Mouse (Mus musculus) left cerebral cortex, postnatal 4 days (tissue): ENCODE results near the gene Gm20403. TPM values are rescaled to one million over a fixed set of nuclear protein-coding genes. Genes with fewer than 3 reads are reported as not detected.
A peak's percentile ranks its signal among the peaks of the same experiment; 100 is the strongest.
"Not testable (repeated sequence)": the region's sequence is repeated elsewhere in the genome, so short reads cannot be mapped to it uniquely, and the experiment has no call there.

Experiments
- DNase-seq: peaks from one replicate; pipeline ENCODE4 v3.0.0-alpha.2; 2022
- intact Hi-C: fragments of 180-260 bp; cut with DNase I; formaldehyde crosslinking; loops from one replicate; pipeline ENCODE4 v1.15.1; 2025
- total RNA-seq, 2 experiments: library from RNA; stranded (reverse); gene quantifications; 2 replicates each; pipeline ENCODE4 v1.2.3; 2021

Gene Gm20403
- total RNA-seq, result not detected

DNA sequence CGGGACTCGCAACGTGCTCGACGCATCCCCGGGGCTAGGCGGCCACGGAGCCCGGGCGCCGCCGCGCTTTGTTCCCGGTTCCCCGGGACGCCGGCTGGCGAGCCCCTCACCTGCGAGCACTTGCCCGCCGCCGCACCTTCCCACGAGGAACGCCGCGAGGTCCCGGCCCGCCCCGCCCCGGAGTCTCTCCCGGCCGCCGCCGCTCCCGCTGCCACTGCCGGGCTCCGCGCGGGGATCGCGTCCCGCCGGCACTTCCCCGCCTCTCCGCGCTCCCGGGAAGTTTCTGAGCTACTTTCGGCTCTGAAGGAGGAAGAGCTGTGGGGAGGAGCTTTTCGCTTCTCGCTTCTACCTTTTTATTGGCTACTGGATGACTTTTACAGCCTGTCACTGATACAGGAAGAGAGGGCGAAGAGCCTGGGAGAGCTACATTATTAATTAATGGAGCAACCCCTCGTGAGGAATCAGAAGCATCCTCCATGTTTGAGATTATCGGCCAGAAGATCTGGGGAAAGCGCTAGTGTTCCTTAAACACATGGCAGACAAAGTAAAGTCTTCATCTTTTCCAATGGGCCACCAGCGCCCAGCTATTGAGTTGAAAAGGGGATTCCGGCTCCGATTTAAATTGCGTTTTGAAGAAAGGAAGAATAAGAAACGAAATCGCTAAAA, at the start of gene Gm20403:
Gm20403 (minus strand) TSS at position 478 of the 666 bp plus-strand sequence.
- DNase-seq, result peak; percentile 46
- intact Hi-C loops, result loop anchor here (10.0 kb wide), 1 partner anchor 151 kb away; no protein-coding TSS in a partner anchor

DNA sequence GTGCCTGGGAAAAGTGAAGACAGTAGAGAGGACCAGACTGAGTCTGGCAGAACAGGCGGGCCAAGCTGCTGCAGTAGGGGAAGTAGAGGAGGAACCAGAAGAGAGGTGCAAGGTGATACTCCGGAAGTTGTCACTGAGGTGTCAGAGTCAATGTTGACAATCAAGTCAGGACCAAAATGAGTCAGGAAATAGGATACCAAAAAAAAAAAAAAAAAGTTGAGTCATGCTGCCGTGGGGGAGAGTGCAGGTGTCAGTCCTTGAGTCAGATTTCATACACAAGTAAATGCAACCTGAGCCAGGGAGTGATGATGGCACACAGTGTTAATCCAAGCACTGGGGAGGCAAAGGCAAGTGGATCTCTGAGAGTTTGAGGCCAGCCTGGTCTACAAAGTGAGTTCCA, 40.8 kb upstream of the Gm20403 start:
- DNase-seq, result no peak
- intact Hi-C loops, result no loop called here

- no peak for DNase-seq
- intact Hi-C loops, result no loop called here
Observed at GRCm38 (mm10) chr12:55023284-55023683, 37.0 kb upstream of the Gm20403 start.

GRCm38 (mm10) chr12:55019421-55019877, 33.1 kb upstream of the Gm20403 start:
- DNase-seq, result no peak
- intact Hi-C loops, result no loop called here

DNA sequence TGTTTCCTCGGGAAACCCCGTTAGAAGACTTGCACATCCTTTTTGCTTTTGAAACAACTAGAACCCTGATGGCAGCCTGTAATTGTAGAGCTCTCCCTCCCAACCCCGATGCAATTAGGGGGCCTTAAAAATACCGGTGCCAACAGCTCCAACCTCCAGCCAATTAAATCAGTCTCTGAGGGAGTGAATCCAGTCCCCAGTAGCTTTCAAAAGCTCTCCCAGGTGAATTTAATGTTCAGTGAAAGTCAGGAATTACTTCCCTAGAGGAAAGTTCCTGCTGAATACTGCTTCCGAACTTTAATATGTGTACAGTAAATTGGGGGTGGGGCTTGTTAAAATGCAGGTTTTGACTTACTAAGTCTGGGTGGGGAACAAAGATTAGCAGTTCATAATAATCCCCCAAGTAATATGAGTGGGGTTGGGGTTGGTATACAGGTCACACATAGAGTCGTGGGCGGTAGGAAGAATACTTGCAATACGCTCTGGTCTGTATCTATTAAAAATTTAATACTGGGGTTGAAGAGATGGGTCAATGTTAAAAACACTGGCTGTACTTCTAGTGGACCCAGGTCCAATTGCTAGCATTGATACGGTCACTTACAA, 30.9 kb upstream of the Gm20403 start:
- intact Hi-C loops, result no loop called here
- no peak for DNase-seq

- intact Hi-C loops, result no loop called here
- DNase-seq, result no peak
Observed at GRCm38 (mm10) chr12:55016339-55017118, 30.2 kb upstream of the Gm20403 start.

DNA sequence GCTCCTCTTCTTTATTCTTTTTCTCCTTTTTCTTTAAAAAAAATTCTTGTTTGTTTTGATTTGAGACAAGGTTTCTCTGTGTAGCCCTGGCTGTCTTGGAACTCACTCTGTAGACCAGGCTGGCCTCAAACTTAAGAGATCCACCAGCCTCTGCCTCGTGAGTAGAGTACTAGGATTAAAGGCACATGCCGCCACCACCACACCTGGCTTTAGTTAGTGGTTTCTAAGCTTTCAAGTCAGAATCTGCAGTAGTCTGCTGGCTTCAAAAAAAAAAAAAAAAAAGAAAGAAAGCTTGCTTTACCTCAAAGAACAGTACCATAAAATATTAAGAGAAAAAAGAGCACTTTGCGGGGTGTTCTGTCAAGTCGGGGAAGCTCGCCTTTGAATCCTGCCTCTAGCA, 29.1 kb upstream of the Gm20403 start:
- intact Hi-C loops, result no loop called here
- no peak for DNase-seq

- intact Hi-C loops, result no loop called here
- DNase-seq, result no peak
Observed at GRCm38 (mm10) chr12:55013626-55014398, 27.5 kb upstream of the Gm20403 start, which contains the start of gene Baz1a. TSS of gene Baz1a (minus strand) at chr12:55014348.

DNA sequence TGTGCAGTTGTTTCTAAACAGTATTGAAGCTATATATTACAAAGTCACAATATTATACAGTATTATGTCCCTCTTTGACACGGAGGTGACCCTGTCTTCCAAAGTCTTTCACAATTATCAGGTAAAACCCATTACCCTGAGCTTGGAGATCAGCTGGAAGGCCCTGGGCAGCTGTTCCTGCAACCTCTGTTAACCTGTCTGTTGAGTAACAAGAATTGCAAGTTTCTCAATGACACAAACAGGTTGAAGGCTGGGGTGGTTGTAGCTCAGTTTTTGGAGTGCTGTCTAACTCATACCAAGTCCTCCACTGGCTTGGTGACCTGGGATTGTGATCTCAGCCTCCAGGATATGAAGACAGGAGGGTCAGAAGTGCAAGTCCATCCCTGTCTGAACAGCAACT, 26.7 kb upstream of the Gm20403 start:
- DNase-seq, result no peak
- intact Hi-C loops, result no loop called here

DNA sequence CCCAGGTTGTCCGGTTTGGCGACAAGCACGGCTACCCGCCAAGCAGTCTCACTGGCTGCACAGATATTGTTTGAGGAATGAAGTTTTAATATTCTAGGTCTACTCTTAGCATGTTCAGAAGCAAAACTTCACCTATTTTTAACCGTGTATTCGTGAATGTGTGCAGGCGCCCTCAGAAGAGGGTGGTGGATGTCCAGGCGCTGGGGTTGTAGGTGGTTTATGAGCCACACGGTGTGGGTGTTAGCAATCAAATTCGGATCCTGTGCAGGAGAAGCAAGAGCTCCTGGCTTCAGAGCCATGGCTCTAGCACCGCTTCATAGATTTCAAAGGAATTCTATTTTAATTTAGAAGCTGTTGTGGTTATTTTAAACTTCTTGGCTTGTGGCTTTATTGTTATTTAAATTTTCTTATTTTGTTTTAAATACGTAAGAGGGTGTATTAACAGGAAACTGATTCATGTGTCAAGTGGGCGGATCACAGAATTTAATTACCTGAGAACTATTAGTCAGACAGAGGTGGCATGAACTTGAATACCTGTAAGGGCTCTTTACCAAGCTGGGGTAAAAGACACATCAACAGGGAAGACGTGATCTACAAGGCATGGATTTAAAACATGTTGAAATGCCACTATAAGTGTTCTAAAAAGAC, 21.2 kb upstream of the Gm20403 start:
- no peak for DNase-seq
- intact Hi-C loops, result no loop called here

- no peak for DNase-seq
- intact Hi-C loops, result no loop called here
Observed at GRCm38 (mm10) chr12:55006071-55006470, 19.7 kb upstream of the Gm20403 start.

GRCm38 (mm10) chr12:55004396-55004795, 18.1 kb upstream of the Gm20403 start:
- no peak for DNase-seq
- intact Hi-C loops, result no loop called here

DNA sequence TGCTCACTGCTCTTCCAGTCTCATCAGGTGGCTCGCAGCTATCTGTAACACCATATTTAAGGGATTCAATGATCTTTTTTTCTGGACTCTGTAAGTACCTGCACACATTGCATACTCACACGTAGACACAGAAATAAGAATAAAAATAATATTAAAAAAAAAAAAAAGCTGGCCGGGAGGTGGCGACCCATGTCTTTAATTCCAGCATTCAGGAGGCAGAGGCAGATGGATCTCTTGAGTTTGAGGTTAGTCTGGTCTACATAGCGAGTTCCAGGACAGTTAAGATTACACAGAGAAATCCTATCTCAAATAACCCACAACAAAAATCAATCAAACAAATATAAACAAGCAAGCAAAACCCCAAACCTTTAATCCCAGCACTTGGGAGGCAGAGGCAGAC, 17.5 kb upstream of the Gm20403 start:
- DNase-seq, result no peak
- intact Hi-C loops, result no loop called here

- intact Hi-C loops, DNase-seq: not testable (repeated sequence)
Observed at GRCm38 (mm10) chr12:55002532-55002931, 16.2 kb upstream of the Gm20403 start.

- intact Hi-C loops, result no loop called here
- DNase-seq, result no peak
Observed at GRCm38 (mm10) chr12:54999016-54999690, 12.8 kb upstream of the Gm20403 start.

GRCm38 (mm10) chr12:54998411-54998810, 12.1 kb upstream of the Gm20403 start:
- intact Hi-C loops, result no loop called here
- DNase-seq, result no peak

DNA sequence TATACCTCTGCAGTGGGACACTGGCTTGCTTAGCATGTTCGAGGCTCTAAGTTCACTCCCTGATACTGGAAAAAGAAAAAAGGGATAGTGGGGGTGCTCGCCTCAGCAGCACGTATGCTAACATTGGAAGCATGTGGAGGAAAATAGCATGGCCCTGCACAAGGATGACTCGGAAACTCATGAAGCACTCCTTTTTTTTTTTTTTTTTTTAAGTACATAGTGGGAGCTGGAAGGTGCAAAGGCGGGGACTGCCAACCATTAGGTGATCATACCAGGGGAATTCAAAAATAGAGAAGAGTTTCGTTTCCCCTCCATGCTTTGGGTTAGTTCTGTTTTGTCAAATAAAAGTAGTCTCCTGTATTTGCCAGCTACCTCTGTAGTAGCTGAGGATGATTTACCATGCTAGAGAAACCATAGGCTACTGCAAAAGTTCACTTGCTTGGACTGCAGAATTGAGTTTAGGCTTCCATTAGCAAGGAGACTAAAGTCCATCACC, 10.7 kb upstream of the Gm20403 start:
- intact Hi-C loops, result no loop called here
- DNase-seq, result no peak

- intact Hi-C loops, result no loop called here
- DNase-seq, result no peak
Observed at GRCm38 (mm10) chr12:54995965-54996364, 9.6 kb upstream of the Gm20403 start.

DNA sequence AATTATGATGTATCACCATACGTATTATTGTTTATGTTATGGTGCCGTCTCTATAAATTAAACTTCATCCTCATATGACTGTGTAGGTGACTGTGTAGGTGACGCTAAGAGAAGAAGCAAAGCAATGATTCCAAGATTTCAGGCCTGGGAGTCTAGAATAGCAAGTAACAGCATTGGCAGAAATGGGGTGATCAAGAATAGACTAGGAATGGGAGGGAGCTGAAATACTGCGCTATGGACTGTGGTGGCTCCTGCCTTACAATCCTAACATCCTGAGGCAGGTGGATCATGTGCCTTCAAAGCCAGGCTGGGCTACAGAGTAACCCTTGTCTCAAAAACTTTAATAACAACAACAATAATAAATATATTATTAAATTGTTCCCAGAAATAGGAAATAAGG, 8.1 kb upstream of the Gm20403 start:
- DNase-seq, result no peak
- intact Hi-C loops, result no loop called here

DNA sequence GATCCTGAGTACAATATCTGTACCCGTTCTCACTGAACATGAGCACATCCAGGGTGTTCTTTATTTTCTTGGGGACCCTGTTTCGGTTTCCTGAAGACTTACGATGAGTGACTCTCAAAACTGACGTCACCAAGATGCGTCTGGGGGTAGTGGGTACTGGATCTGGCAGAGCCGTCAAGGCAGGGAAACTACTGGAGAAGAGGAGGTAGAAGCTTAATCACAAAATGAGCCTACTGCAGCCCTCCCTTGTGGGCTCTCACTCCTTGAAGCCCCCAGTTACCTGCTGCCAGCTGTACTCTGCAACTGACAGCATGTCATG, 7.7 kb upstream of the Gm20403 start:
- DNase-seq, result no peak
- intact Hi-C loops, result no loop called here
